Mouse (Mus musculus) kidney, postnatal 4 days (tissue): ENCODE data around the gene Phc3.
"Not testable (repeated sequence)": the region's sequence is repeated elsewhere in the genome, so short reads cannot be mapped to it uniquely, and the experiment has no call there.

ENCODE experiments used
- DNase-seq, 2 experiments: peaks; one replicate each; pipeline ENCODE4 v3.0.0; 2021; ENCODE audit warnings: mixed read lengths in 2 of 2

The Phc3 gene

DNA sequence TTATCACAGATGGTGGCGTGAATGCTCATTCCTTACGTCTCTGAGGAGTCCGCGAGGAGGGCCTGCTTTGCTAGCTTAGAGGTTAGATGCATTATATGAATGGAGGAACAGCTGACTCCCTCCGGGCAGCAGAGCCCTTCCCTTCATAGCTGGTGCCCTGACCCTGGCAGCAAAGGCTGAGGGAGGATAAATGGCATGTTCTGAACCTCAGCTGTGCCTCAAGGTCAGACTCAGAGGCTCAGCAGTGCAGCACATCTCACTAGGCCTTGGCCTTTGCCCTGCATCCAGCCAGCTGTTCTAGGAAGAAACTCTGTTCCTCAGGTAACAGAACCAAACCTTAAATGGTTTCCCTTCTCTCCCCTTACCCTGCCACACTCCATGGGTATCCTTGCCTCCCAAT, 101.0 kb downstream of the Phc3 start:
- no peak for DNase-seq

GRCm38 (mm10) chr3:30864640-30865039, 104.6 kb downstream of the Phc3 start:
- DNase-seq, result no peak

DNA sequence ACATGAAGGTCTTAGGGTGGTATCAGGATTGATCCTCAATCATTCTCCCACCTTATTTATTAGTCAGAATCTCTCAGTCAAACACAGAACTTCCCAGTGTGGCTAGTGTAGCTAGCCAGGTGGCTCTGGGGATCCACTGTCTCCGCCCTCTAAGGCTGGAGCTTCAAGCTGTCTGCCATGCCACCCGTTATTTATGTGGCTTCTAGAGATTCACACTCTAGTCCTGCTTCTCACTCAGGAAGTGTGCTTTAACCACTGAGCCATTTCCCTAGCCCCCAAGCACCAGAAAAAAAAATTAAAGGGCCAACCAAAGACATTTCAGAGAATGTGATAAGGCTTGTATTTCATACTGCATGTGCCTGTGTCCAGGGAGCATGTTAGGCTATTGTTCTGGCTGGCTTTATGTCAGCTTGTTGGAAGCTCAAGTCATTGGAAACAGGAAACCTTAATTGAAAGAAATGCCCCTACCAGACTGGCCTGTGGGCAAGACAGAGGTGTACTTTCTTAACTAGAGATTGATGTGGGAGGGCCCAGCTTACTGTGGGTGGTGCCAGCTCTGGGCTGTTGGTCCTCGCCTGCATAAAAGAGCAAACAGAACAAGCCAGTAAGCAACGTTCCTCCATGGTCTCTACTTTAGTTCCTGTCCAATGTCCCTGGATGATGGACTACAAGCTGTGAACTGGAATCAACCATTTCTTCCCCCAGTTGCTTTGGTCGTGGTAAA, 105.3 kb downstream of the Phc3 start:
- DNase-seq, result no peak

- no peak for DNase-seq
Observed at GRCm38 (mm10) chr3:30860705-30861104, 108.5 kb downstream of the Phc3 start.

- not testable (repeated sequence) for DNase-seq
Observed at GRCm38 (mm10) chr3:30859599-30859998, 109.6 kb downstream of the Phc3 start.

DNA sequence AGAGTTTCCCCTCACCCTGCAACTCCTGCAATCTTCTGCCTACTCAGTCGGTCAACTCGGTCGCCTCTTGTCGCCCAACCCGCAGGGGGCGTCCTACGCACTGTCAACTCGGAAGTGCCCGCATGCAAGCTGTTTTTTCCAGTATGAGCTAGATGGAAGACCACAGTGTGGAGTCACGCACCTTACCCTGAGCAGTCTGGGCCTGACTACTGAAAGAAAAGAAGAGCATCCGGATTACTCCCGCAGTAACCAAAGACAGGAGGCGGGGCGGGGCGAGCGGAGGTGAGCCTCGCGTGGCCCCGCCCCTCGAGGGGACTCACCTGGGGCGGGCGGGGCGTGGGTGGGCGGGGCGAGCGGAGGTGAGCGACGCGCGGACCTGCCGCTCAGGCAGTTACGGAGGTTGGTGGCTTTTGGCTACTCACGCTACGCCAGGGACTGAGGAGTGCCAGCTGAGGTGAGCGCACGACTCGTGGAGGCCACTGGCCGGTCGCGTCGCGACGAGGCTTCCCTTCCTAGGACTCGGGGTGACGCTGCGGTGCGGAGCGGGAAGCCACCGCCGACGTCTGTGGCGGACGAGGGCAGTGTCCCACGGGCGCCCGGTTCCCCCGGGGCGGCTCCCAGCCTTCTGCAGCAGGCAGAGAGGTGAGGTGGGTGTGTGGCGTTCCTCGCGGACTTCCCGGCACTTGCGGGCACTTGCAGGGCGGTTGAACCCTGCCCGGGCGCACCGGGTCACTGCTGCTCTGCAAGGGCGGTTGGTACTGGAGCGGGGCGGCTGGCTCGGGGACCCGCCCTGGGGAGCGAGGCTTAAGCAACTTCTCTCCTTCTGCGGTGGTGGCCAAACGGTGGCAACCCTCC, 113.4 kb downstream of the Phc3 start, which contains the start of gene Gpr160:
Gene Gpr160, plus strand, starts transcription at position 347 of the 855 bp plus-strand sequence.
- peak; percentile 77 to 85 for DNase-seq

DNA sequence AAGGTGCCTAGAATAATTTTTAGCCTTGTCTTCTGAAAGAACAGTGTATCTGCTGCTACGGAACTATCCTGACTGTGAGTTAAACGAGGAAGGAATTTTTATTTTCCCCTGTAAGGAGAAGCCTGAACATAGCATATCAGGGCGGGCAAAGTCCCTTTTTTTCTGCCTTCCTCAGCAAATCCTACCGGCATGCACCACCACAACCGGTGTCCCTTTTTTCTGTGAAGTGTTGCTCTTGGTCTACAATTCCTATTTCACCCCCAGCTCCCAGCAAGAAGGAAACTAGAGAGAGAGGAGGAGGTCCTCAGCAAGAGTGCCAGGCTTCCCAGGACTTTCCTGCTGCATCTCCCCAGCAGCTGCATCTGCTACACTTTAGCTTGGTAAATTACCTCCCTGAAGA, 115.6 kb downstream of the Phc3 start:
- no peak for DNase-seq

DNA sequence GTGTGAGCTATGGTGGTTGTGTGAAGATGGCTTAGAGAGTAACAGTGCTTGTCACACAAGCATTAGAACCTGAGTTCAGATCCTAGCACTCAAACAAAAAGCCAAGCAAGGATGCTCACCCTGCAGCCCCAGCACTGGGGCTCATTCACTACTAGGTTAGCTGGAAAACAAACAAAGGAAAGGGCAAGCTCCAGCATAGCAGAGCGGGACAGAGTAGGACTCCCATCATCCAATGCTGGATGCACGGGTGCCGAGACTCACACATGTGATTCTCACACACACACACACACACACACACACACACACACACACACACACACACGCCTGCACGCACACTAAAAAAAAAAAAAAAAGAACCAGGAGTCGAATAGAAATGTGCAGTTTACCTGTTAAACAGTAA, 117.8 kb downstream of the Phc3 start:
- no peak for DNase-seq
